Mouse (Mus musculus): ENCODE measurements at regions not wholly inside any gene's neighbourhood (a gene's known extent, or its start where the extent isn't known, plus 50 kb on each side); places are given as distances from the start of the nearest gene placed in this dataset.
A peak's percentile ranks its signal among the peaks of the same experiment; 100 is the strongest.

DNA sequence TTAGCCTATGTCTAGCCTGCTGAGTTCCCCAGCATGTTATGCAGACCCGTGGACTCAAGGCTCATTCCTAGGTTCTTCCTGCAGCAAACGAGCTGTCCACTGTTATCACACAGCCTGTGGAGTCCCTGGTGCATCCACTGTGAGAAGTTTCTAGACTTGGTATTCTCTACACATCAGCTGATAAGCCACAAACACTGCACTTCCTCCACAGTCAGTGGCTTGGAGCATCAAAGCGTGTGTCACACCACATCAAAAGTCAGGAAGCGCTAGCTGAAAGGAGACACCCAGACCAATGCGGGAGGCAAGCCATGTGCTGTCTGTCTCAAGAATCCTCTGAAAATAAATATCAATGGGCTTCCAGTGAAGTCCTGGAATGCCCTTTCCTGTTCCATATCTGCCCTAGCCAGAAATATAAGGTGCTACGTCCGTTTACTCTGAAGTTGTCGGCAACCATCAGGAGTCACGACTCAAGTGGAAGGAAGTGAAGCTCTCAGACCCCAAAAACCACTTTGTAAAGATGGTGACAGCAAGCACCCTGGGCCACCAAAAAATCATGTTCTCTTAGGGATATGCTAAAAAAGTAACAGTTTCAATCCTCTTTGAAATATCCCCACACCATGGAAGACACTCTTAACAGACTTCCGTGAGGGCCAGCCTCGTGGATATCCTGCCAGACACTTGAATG lies 227.7 kb downstream of the Adgrl2 start:
- peak in 1 of 2 experiments; percentile 1 for DNase-seq (ENCODE audit: low spot score in 2 of 2)

DNA sequence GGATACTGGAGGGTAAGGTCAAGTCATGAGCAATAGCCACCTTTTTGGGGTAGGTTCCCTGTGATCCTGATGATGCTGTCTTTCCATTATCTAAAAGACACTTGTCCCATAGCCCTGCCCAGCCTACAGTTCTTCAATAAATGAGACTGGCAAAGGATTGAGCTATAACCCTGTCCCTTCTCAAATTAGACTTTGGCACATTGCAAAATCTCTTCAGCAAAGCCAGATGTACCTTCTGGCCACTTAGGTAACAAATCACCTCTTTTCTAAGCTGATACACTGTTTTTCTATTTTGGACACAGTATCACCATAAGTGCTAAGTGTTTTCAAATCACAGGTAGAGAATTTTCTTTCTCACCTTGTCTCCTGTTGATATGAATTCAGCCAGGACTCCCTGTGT lies 228.8 kb downstream of the Adgrl2 start:
- no peak for DNase-seq (ENCODE audit: low spot score in 2 of 2)

GRCm38 (mm10) chr3:148759500-148759899 lies 230.9 kb downstream of the Adgrl2 start:
- DNase-seq (ENCODE audit: low spot score in 2 of 2), result no peak

GRCm38 (mm10) chr3:148746234-148746633 lies 244.1 kb downstream of the Adgrl2 start:
- DNase-seq (ENCODE audit: low spot score in 2 of 2), result no peak

- no peak for DNase-seq (ENCODE audit: low spot score in 2 of 2)
Observed at GRCm38 (mm10) chr3:148744651-148745050, 245.7 kb downstream of the Adgrl2 start.

DNA sequence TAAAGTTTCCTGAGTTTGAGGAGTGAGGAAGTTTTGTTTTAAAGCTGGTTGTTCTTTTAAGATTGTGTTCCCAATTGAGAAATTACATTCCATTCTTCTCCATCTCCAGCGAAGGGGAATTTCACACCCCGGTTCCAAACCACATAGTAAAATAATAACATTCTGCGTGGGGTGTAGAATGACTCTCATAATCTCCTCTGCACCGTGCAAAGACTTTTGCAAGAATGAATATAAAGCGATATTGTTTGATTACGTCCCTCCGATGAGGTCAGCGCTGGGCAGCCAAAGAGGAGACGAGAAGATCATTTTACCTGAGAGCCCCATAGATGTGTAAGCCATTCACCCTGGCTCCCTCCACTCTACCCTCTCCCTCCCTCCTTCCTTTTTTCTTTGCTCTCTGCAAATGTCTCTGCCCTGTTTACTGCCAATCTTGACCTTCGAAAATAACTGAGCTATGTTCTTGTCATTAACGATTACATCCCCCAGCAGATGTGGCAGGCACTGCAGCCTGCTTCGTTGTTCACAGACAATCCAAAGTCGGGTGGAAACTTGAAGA lies 256.1 kb downstream of the Adgrl2 start:
- no peak for DNase-seq (ENCODE audit: low spot score in 2 of 2)

- no peak for DNase-seq (ENCODE audit: low spot score in 2 of 2)
Observed at GRCm38 (mm10) chr3:148733227-148733854, 257.0 kb downstream of the Adgrl2 start.

- no peak for DNase-seq (ENCODE audit: low spot score in 2 of 2)
Observed at GRCm38 (mm10) chr3:148731436-148731835, 258.9 kb downstream of the Adgrl2 start.

GRCm38 (mm10) chr3:148729242-148729680 lies 261.1 kb downstream of the Adgrl2 start:
- peak; percentile 12 to 19 for DNase-seq (ENCODE audit: low spot score in 2 of 2)

DNA sequence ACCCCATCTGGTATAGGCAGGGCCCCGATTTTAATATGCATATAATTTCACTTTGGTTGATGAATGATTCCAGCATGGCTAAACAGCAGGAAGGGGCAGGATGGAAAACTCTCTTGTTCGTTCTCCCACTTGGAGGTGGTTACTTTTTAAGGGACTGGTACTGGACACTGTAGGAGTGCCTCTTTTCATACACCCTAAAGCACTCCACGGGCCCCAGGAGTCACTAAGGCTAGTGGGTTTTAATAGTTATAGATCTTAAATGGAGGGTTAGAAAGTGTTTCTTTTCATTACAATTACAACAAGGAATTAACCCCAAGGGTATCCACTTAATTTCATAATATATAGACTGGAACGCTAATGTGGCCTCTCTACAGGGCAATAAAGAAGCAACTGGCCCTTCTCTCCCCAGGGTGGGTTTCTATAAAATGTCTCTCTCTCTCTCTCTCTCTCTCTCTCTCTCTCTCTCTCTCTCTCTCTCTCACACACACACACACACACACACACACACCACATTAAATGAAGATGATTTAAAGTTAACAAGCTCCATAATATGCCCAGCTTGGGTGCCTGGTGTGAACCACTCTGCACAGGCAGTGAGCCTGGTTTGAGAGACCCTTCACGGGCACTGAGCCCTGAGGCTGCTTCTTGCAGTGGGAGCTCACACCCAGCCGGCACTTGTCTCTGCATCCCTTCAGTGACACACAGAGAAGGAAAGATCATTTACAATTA lies 261.7 kb downstream of the Adgrl2 start:
- DNase-seq (ENCODE audit: low spot score in 2 of 2), result no peak

DNA sequence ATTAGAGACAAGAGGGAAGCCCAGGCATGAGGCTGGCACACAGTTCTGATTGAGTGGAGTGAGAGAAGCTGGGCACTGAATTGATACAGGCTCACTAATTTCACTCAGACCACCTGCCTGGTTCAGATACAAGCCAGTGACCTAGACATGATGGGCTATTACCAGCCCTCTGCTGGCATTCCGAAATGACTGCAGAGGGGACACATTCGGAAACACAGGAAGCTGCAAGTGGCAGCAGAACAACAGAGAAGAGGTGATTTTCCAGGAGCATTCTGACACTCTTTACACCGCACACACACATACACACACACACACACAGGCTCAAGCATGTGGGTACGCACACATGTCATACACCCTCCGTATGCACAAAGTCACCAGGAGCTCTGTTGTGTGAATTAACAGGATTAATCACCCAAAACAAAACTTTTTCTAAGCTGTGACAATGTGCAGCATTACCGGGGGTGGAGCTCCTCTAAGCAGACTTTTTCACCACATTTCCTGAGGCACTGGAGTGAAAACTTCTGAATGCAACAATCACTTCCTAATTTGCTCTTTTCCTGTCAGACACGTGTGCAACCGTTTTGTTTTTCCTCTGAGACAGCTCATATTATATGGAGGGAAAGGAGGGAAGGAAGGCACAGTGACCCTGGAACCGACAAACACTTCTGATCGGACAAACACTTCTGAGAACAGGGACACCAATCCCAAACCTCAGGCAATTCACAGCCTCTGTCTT lies 263.6 kb downstream of the Adgrl2 start:
- no peak for DNase-seq (ENCODE audit: low spot score in 2 of 2)

DNA sequence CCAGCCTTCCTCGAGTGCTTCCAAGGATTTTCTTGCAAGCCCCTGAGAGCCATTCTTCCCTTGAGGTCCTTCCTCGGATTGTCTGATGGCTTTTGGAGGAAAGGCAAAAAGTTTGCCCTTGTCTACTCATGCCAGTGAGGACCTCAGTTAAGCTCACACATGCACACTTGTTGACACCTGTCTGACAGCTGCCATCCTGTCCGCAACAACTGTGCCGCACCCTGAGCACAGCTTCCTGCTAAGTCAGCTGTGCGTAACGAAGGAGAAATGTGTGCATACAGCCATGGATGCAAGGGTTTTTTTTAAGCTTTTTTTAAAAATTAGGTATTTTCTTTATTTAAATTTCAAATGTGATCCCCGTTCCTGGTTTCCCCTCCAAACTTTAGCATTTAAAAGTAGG lies 293.8 kb downstream of the Adgrl2 start:
- peak in 1 of 2 experiments; percentile 5 for DNase-seq (ENCODE audit: low spot score in 2 of 2)

DNA sequence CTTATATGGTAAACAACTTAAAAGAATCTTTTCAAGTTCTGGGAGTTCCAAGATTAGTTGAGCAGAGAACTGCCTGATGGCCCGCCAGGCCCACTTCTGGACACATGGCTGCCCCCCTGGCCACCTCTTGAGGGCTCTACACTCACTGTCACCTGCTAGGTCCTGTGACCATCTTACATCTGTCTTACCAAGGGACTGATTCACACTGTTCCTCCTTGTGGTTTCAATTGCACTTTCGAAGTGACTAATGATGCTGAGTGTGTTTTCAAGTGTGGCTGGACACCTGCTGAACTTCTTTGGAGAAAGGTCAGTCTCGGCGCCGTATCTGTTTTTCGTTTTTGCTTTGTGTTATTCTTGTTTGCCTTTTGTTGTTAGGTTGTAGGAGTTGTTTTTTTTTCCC lies 294.9 kb downstream of the Adgrl2 start:
- peak in 1 of 2 experiments; percentile 3 for DNase-seq (ENCODE audit: low spot score in 2 of 2)

- no peak for DNase-seq (ENCODE audit: low spot score in 2 of 2)
Observed at GRCm38 (mm10) chr3:148683181-148683580, 307.2 kb downstream of the Adgrl2 start.

GRCm38 (mm10) chr3:148682445-148682994 lies 307.8 kb downstream of the Adgrl2 start:
- no peak for DNase-seq (ENCODE audit: low spot score in 2 of 2)

GRCm38 (mm10) chr3:148681186-148681585 lies 309.2 kb downstream of the Adgrl2 start:
- no peak for DNase-seq (ENCODE audit: low spot score in 2 of 2)

DNA sequence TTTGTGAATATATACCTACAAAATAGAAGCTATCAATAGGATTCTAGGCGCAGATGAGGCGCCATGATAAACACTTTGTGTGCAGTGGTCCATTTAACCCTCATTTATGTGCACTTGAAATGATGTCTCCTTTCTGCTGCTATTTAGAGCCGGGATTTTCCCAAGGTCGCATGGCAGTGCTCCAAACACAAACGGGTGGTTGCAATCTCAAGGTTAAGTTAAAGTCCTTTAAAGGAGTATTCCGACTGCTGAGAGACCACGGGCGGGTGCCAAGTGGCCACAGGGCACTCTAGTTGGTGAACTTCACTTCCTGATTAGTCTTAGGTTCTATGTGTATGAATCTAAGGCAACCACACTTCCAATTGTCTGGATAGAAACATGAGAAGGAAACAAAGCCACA lies 309.6 kb downstream of the Adgrl2 start:
- DNase-seq (ENCODE audit: low spot score in 2 of 2), result no peak

DNA sequence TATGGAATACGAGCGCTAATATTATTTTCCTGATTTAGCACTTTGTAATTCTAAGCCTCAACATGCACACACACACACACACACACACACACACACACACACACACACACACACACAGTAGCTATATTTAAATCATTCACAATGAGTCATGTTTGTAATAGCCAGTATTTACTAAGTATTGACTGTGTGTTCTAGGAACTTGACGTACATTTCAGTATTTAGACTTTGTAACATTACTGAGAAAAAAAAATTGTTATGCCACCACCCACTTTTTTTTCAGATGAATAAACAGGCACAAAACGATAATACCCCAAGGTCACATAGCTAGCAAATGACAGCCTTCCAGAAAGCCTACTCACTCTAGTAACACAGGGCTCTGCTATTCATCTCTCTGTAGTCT lies 310.3 kb downstream of the Adgrl2 start:
- DNase-seq (ENCODE audit: low spot score in 2 of 2), result no peak

DNA sequence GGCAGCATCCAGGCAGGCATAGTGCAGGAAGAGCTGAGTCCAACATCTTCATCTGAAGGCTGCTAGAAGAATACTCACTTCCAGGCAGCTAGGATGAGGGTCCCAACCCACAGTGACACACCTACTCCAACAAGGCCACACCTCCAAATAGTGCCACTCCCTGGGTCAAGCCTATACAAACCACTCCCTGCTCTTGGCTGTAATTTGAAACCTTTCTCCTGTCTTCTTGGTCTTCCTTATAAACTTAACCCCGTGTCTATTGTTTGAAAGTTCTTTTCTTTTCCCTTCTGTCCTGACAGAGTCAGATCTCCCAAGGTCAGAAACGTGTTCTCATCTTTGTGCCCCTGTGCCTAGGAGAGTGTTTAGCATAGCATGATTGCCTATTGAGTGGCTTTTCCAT lies 311.2 kb downstream of the Adgrl2 start:
- no peak for DNase-seq (ENCODE audit: low spot score in 2 of 2)

GRCm38 (mm10) chr3:148676025-148676424 lies 314.3 kb downstream of the Adgrl2 start:
- no peak for DNase-seq (ENCODE audit: low spot score in 2 of 2)

GRCm38 (mm10) chr3:148662888-148663477 lies 327.4 kb downstream of the Adgrl2 start:
- no peak for DNase-seq (ENCODE audit: low spot score in 2 of 2)
